Mouse (Mus musculus) G1E (cell line): ENCODE data around the gene Fbxl14.

Experiments used
- CTCF ChIP-seq: IDR thresholded peaks from 2 replicates; pipeline ENCODE4 v1.5.1; 2012; ENCODE audit warnings: low read depth, low read length, inconsistent platforms, mixed read lengths
- GATA2 ChIP-seq: IDR thresholded peaks from 2 replicates; pipeline ENCODE4 v1.6.1; 2012; ENCODE audit warnings: low read depth, low read length, inconsistent platforms, borderline replicate concordance

DNA sequence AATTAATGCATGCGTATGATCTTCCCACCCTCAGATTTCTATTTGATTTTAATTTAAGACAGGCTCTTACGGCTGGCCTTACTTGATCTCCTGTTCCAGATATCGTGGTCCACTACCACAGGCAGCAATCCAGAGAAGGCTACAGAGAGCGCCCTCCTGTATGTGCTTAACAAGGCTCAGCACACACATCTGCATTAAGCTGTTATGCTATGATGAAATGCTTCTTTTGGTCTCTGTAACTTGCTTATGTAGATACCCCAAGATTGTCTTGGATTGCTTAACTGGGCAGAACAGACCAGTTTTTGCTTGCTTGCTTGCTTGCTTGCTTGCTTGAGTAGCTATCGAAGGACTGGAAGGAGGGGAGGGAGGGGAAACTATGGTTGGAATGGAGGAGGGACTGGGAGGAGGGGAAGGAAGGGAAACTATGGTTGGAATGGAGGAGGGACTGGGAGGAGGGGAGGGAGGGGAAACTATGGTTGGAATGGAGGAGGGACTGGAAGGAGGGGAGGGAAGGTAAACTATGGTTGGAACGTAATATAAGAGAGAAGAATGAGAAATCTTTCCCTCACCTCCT, 47.6 kb upstream of the Fbxl14 start:
- TF ChIP-seq GATA2 (no peak), CTCF (no peak)
